Mouse (Mus musculus): ENCODE measurements around the gene Ccdc6. TPM values are rescaled to one million over a fixed set of nuclear protein-coding genes. Genes with fewer than 3 reads are reported as not detected.
A peak's percentile ranks its signal among the peaks of the same experiment; 100 is the strongest.

The Ccdc6 gene
- total RNA-seq, 2 experiments from 2014 or later = 100 to 121 TPM

DNA sequence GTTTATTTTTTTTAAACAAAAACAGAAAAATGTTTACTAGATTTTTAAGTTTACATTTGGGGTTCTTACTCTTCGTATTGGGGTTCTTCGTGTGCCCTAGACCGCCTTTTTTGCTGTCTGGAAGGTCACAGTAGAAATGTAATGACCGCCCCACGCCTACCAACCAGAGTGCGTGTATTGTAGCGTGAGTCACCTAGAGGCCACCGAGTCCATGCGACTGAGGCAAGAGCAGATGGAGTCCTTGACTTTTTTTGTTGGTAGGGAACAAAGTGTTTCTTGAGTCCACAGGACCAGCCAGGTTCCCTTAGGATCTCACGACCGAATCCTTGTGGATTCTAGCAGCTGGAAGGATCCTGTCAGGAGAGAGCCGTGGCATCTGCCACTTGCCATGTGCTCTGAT lies 63.9 kb downstream of the Ccdc6 start:
- intact Hi-C loops (cut with DNase I) = no loop called here
- DNase-seq = no peak

DNA sequence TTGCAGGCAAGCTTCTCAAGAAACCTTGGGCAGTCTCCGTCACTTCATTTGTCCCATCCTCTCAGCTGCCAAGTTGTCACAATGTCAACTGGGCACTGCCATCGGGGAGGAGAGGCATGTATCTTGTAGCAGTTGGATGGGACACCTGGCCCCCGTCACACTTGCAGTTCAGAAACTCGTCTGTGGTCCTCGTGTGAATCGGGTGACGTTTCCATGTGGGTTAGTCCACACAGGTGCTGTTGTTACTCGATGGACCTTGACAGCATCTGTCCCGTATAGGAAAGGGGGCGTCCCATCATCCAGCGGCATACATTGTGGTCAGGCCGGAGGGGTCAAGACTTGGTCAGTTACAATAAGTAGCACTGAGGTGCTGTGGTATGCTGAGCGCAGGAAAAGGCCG lies 64.6 kb downstream of the Ccdc6 start:
- intact Hi-C loops (cut with DNase I) = no loop called here
- no peak for DNase-seq

DNA sequence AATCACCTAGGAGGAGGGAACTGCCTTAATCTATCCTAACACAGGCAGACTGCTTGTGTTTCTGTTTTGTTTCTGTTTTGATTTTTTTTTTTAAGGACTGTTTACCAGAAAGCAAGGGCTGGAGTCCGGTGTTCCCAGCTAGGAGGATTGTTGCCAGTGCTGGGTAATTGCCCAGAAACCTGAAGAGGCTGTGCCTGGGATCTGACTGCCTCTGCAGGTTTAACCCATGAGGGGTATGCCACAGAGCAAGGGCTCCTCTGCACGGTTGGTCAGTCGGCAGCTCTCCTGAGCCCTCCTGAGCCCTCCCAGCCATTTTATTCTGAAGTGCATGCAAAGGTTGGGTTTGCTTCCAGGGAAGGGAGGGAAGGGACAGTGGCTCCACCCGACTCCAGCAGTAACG lies 66.8 kb downstream of the Ccdc6 start:
- intact Hi-C loops (cut with DNase I) = no loop called here
- peak in 1 of 2 experiments; percentile 36 for DNase-seq

DNA sequence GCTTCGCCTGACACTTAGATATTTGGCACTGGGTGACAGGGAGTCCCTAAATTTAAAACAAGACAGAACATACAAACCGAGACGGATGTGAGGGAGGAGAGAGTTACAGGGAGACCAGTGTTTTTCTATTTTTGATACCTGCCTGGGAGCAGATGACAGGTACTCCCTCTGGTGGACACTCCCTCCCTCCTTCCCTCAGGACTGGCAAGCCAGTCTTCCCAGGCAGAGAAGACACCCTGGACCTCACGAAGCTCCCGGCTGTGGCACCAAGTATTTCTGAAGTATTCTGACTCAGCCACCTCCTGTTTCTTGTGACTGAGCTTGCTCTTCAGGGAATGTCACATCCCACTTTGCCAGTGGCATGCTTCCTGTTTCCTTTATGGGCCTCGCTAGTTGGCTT lies 69.0 kb downstream of the Ccdc6 start:
- intact Hi-C loops (cut with DNase I) = loop anchor here (2.0 to 5.0 kb wide), 2 partner anchors 69 to 144 kb away; partner anchors contain the start of gene Ccdc6
- DNase-seq = no peak

DNA sequence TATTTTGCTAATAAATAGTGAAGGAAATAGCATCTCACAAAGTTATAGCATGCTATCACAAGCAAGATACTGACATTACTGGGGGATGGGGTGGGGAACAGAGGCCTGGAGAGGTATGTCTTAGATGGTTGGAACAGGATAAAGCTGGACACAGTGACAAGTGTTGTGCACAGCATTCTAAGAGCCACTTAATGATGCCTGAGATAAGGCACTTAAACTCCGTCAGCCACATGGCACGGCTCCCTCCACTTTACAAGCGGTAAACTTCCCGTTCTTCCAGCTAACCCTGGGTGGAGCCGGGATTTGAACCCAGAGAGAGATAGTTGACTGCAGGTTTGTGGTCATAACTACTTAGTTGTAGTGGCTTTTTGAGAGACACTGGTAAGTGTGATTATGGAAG lies 69.5 kb downstream of the Ccdc6 start:
- DNase-seq = no peak
- intact Hi-C loops (cut with DNase I) = loop anchor here (2.0 to 5.0 kb wide), 2 partner anchors 70 to 144 kb away; partner anchors contain the start of gene Ccdc6

DNA sequence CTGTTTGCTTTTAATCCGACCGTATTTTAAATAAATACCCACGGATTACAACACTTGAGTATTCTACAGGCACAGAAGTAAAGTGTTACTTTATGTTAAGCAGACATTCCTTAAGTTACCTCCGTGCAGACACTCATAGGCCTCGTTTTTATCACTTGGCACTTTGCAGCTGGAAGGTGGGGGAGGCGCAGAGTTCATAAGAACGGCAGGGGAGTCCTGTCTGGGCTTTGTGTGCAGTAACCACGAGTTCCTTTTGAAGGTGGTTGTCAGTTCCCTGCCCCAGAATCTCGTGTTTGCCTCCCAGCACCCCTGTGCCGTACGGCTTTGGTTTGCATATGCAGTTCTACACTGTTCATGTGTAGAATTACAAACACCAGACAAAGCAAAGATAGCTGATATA lies 70.7 kb downstream of the Ccdc6 start:
- intact Hi-C loops (cut with DNase I) = loop anchor here (2.0 to 5.0 kb wide), 2 partner anchors 71 to 145 kb away; partner anchors contain the start of gene Ccdc6
- no peak for DNase-seq

DNA sequence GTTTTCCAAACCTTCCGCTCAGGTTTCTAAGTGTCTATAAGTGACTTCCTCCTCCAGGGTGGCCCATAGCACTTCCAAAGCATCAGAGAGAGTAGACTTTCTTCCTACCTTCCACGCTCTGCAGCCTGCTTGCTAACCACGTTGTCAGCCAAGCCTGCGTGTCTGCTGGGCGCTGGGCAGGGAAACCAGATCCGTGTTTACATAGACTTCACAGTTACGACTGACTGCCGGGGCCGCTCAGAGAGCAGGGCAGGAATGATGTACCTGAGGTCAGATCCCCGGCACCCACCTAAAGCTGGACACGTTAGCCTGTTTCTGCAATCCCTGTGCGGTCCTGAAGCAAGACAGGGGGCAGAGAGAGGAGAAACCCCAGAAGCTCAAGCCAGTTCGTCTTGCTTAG lies 71.5 kb downstream of the Ccdc6 start:
- DNase-seq = no peak
- intact Hi-C loops (cut with DNase I) = loop anchor here (5.0 kb wide), 1 partner anchor 146 kb away; no protein-coding TSS in a partner anchor

DNA sequence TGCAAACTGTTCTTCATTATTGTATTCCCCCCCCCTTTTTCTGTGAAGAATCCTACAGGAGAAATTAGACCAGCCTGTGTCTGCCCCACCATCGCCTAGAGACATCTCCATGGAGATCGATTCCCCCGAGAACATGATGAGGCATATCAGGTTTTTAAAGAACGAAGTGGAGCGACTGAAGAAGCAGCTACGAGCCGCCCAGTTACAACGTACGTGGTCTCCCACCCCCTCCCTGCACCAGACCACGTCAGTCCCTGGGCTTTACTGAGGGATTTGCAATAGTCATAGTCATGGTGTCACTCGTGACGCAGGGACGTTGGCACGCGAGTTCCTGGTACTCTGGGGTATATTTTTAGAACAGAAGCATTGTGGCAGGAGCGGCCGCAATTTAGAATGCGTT lies 72.1 kb downstream of the Ccdc6 start:
- intact Hi-C loops (cut with DNase I) = loop anchor here (5.0 kb wide), 1 partner anchor 147 kb away; no protein-coding TSS in a partner anchor
- no peak for DNase-seq

DNA sequence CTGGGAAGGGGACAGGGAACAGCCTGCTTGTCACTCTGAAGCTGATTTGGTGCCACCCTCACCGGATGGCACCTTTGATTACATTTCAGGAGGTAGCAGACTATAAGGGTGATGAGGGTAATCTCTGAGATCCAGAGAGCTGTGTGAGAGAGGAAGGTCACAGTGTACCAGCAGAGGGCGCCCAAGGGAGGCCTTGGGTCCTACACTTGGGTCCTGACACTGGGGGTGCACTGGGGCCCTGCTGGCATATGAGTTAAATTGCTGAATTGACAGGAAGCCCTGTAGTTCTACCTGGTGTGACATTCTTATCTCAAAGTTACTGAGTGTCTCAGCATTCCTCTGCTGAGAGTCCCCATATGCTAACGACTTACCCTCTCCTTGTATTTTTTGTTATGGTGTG lies 76.4 kb downstream of the Ccdc6 start:
- DNase-seq = peak; percentile 56 to 59
- intact Hi-C loops (cut with DNase I) = loop anchor here (2.0 kb wide), 1 partner anchor 123 kb away; no protein-coding TSS in a partner anchor

DNA sequence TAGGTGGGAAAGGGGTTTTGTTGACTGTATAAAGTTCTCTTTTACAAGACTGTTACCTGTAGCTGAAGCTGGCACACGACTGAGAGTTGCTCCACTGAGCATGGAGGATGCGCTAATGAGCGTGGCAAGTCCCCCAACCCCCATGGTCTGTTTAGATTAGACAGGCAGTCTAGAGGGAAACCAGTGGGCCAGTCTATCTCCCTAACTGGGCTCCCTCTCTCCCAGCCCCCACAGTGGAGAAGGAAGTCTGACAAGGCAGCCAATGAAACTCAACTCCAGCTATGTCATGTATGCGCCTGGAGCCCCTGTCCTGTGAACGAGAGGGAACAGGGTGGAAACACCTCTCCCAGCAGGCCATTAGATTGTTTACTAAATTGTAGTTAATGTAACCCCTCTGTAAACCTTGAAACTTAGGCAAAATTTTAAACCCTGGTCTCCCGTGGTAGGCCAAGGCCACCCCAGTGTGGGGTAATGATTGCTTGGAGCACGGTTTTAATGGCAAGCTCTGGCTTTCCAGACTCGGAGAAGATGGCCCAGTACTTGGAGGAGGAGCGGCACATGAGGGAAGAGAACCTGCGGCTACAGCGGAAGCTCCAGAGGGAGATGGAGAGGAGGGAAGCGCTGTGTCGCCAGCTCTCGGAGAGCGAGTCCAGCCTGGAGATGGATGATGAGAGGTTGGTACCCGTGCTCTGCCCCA lies 77.7 kb downstream of the Ccdc6 start:
- no peak for DNase-seq
- intact Hi-C loops (cut with DNase I) = no loop called here

DNA sequence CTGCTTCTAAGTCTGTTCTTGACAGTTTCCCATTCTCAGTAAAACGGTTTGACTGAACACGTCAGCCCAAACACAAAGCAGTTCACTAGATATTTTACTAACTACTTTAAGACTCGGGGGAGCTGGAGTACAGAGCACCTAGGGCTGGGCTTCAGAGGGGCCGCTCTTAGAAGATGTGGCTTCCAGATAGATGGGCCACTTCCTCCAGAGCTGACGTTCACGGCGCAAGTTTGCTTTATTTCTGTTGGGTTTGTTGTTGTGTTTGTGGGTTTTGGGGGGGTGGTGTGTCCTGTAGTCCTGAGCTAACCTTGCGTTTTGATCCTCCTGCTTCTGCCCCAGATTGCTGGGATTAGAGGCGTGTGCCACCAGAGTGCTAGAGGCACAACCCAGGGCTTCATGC lies 83.8 kb downstream of the Ccdc6 start:
- intact Hi-C loops (cut with DNase I) = no loop called here

DNA sequence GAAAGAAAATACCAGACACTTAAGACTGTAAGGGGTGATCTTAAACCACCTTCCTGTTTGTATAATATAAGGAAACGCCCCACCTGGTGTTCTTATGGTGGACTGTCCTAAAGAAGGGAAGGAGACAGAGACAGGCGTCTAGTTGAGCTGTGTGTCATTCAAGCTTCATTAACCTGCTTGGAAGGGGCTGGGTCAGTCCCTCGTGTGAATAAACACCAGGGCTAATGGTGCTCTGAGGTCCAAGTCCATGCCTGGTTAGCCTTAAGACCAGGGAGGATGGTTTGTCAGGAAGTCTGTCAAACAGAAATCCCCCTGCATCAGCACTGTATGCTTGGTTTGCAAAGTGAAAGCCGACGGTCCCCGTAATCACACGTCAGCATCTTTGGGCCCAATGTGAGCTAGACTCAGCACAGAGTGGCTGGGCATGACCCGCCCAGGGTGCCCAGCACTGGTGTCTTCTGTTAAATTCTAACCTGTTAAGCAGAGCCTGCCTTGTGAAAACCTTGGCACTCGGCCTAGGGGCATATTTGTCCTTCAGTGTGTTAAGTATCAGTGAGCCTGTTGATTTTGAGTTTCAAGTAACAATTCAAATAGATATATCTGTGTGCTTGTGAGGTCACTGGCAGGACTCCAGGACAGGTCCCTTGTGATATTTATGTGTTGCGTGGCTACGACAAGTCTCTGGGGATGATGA lies 84.5 kb downstream of the Ccdc6 start:
- DNase-seq = no peak
- intact Hi-C loops (cut with DNase I) = no loop called here

More for the DNA sequence above, 83.8 kb downstream of the Ccdc6 start:
- no peak for DNase-seq

DNA sequence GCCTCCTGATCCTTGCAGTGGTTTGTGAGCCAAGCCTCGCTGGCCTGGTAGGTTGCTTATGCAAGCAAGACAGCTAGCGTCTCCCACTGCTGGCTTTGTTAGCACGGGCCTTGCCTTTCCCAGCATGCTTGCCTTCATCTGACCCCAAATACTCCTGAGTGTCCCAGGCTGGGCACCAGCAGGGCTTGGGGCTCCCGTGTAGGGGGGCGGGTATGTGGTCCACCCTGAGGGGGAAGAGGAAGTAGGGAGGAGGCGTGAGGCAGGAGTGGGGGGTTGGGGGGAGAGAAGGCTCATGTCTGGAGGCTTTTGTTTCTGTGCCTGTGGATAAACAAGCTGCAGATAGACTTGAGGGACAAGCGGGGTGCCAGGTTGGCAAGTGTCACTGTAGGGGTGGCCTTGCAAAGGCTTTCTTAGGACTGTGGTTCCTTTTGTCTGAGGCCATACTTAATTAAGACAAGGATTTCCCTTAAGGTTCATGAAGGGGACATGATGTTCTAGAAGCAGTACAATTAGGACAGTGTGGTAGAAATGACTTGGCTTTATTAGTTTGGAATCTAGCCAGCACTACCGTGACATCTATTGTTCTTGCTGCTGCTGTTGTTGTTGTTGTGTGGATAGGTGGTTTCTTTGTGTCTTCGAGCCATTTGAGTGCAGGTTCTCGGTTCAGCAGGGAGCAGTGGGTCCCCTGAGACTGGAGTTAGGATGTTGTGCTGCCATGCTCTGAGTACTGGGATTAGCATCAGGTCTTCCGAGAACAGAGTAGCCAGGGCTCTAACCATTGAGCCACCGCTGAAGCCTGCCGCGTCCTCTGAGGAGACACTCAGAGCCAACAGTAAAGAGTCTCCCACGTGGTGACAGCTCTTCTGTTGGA lies 86.5 kb downstream of the Ccdc6 start:
- intact Hi-C loops (cut with DNase I) = no loop called here
- DNase-seq = peak in 1 of 2 experiments; percentile 36

DNA sequence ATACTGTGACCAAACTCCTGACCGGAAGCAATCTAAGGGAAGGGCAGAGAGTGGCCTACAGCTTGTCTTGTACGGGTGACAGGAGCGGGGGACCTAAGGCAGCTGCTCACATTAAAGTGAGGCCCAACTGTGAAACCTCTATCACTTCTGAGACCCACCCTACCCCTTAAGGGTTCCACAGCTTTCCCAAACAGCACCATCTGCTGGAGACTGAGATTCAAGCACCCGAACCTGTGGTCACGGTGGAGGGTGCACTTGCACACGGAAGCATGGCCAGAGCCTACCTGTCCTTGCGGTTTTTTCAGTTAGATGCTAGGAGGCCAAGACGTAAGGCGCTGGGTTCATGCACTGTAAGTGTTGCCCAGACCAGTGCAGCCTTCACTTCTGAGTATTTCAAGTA lies 89.2 kb downstream of the Ccdc6 start:
- intact Hi-C loops (cut with DNase I) = no loop called here
- DNase-seq = peak in 1 of 2 experiments; percentile 45

DNA sequence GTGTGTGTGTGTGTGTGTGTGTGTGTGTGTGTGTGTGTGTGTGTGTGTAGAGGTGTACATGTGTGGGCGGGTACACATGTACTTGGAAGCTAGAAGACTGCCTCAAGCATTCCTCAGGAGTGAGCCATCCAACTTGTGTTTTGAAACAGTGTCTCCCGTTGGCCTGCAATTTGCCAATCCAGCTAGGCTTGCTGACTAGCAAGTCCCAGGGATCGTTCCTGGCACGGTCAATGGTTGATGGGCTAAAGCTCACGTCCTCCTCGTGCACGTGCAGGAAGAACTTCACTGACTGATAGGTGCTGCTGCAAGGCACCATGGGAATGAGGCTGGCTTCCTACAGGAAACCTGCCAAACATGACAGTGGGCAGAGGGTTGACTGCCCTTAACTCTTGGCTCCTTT lies 89.7 kb downstream of the Ccdc6 start:
- intact Hi-C loops (cut with DNase I) = no loop called here

DNA sequence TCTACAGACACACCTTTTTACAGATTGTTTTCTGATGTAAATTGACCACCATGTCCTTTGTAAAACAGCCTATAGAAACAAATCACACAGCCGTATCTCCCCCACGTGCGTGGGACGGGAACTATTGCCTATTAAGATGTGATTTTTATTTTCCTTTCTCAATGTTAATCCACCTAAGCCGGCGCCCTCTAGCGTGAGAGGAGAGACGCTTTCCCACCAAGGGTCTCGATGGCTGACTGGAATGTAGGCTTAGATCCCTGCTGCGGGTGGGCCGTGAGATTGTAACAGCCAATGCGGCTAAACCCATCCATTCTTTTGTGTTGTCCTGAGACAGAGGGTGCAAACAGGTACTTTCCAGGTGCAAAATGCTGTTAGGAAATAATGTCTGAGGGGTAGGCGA lies 92.9 kb downstream of the Ccdc6 start:
- intact Hi-C loops (cut with DNase I) = no loop called here
- DNase-seq = no peak

More for the DNA sequence above, 89.7 kb downstream of the Ccdc6 start:
- no peak for DNase-seq

DNA sequence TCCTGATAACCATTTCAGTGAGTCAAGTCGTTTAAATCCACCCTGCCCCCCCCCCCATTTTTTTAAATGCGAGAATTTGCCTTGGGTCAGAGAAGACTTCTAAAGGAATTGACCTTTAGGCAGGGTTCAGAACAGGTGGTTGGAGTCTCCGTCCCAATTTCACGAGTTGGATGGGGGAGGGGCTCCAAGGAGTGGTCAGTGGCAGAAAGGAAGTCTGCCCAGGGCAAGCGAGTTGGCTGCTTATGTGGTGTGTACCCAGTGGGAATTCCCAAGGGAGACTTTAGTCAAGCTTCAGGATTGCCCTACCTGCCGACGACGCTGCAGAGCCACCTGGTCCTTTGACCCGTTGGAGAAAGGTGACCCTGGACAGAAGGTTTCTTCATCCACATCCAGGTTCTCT lies 97.4 kb downstream of the Ccdc6 start:
- no peak for DNase-seq
- intact Hi-C loops (cut with DNase I) = loop anchor here (2.0 kb wide), 1 partner anchor 103 kb away; no protein-coding TSS in a partner anchor

DNA sequence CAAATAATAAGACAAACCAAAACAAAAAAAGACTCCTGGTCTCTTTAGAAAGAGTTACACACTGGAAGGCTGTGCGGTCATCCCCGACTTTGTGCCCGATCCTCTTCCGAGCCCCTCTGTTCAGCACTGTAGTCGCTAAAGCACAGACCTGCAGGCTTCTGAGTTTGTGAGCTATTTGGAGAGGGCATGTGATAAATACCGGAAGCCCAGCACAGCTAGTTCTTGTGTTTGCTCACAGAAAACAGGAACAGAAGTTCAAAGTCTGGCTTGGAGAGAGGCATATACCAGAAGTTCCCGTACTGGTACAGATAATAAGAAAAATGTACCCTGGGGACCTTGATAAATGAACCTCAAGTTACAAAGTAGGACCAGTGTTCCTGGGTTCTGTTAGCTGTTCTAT lies 98.4 kb downstream of the Ccdc6 start:
- DNase-seq = no peak
- intact Hi-C loops (cut with DNase I) = loop anchor here (2.0 kb wide), 1 partner anchor 102 kb away; no protein-coding TSS in a partner anchor

DNA sequence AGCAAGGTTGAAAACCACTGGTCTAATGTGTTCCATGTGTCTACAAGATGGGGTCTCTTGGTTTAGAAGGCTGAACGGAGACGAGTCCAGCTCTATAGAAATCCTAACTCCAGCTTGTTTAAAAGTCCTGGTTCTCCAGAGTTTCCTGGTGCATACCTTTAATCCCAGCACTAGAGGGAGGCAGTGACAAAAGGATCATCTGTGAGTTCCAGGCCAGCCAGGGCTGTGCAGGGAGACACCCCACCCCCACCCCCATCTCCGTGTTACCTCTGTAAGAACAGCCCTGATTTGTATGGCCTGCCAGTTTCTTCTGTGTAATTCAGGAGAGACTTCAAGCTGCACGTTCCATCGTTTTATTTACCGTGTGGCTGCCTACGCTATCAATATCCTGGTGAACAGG lies 98.9 kb downstream of the Ccdc6 start:
- DNase-seq = no peak
- intact Hi-C loops (cut with DNase I) = loop anchor here (2.0 kb wide), 1 partner anchor 101 kb away; no protein-coding TSS in a partner anchor

DNA sequence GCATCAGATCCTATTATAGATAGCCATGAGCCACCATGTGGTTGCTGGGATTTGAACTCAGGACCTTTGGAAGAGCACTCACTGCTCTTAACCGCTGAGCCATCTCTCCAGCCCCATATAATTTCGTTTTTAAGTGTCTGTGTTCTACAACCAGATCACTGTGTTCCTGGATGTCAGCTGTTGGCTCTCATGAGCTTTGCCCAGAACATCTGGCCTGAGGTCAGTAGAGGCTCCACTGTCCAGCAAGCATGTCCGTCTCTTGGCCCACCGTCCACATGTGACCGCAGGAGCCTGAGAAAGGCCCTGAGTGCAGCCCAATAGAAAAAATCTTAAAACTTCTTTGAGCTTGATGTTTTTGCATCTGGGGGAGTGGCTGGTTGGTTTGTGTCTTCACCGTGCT lies 99.7 kb downstream of the Ccdc6 start:
- DNase-seq = peak in 1 of 2 experiments; percentile 49
- intact Hi-C loops (cut with DNase I) = no loop called here

DNA sequence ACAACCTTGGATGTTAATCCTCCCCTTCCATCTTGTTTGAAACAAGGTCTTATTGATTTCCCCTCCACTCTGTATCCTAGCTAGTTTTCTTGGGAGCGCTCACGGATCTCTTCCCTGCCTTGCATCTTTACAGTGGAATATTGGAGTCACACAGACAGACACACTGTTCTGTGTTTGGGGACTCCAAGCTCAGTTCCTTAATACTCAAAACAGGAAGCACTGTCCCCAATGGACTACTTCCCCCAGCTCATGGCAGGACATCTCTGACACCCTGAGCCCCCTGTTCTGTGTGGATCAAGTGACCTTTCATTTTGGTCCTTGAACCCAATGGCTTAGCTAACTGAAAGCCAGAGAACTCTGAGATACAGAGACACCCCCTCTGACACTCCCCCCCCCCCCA lies 100.7 kb downstream of the Ccdc6 start:
- intact Hi-C loops (cut with DNase I) = no loop called here
- no peak for DNase-seq

Measured in gastrocnemius, postnatal 36 days (tissue).